Mouse (Mus musculus) spleen, postnatal 14 days (tissue): Measurements from ENCODE around the gene Zbtb42.

Experiments used
- DNase-seq, 2 experiments: peaks; one replicate each; pipeline ENCODE4 v3.0.0; 2021 to 2022; ENCODE audit warnings: low spot score in 2 of 2

The Zbtb42 gene

DNA sequence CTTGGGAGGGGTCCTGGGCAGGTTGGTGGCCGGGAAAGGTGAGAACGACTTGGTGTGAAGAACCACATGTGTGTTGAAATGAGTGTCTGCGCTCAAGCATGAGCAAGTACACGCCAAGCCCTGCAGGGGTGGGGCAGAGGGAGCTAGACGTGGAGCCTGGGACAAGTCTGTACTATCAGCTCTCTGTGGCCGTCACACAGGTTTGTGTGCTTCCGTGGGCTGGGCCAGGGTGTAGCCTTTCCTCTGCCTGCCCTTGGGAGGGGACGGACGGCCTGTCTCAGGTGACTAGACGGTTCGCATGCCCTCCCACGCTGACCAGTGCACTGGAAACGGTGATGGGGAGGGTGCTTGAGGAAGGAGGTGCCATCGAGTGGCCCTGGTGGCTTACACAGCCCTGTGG lies 52.2 kb downstream of the Zbtb42 start:
- no peak for DNase-seq
